Mouse (Mus musculus) heart, postnatal 10 days (tissue): ENCODE results near the gene Syt16. TPM values are rescaled to one million over a fixed set of nuclear protein-coding genes. Genes with fewer than 3 reads are reported as not detected.
A peak's percentile ranks its signal among the peaks of the same experiment; 100 is the strongest.

ENCODE experiments used
- DNase-seq, 2 experiments: peaks; one replicate each; pipeline ENCODE4 v3.0.0; 2021
- intact Hi-C: fragments of 180-260 bp; cut with DNase I; formaldehyde crosslinking; loops from one replicate; pipeline ENCODE4 v1.15.1; 2025
- total RNA-seq, 2 experiments: library from RNA; stranded (reverse); gene quantifications; 2 replicates each; pipeline ENCODE4 v1.2.3; 2021

Syt16 gene
- total RNA-seq, 2 experiments from 2014 or later, result not detected

- intact Hi-C loops, result no loop called here
- no peak for DNase-seq
Observed at GRCm38 (mm10) chr12:74296374-74296773, 298.9 kb downstream of the Syt16 start.

GRCm38 (mm10) chr12:74301559-74301958, 304.1 kb downstream of the Syt16 start:
- no peak for DNase-seq
- intact Hi-C loops, result no loop called here

GRCm38 (mm10) chr12:74303418-74304294, 306.2 kb downstream of the Syt16 start:
- intact Hi-C loops, result no loop called here
- DNase-seq, result no peak

GRCm38 (mm10) chr12:74312611-74313010, 315.1 kb downstream of the Syt16 start:
- intact Hi-C loops, result no loop called here
- DNase-seq, result no peak

- DNase-seq, result no peak
- intact Hi-C loops, result no loop called here
Observed at GRCm38 (mm10) chr12:74315221-74315620, 317.8 kb downstream of the Syt16 start.

GRCm38 (mm10) chr12:74316344-74316973, 319.0 kb downstream of the Syt16 start, which contains the start of gene Gm11042:
TSS of gene Gm11042 (minus strand) at chr12:74316394.
- peak; percentile 9 to 15 for DNase-seq
- intact Hi-C loops, result no loop called here

- DNase-seq, result peak; percentile 74 to 80
- intact Hi-C loops, result no loop called here
Observed at GRCm38 (mm10) chr12:74316989-74317759, 319.7 kb downstream of the Syt16 start.

GRCm38 (mm10) chr12:74320318-74320717, 322.9 kb downstream of the Syt16 start:
- intact Hi-C loops, result loop anchor here (5.0 kb wide), 1 partner anchor 1067 kb away; no protein-coding TSS in a partner anchor
- peak; percentile 71 to 85 for DNase-seq

GRCm38 (mm10) chr12:74321981-74322380, 324.5 kb downstream of the Syt16 start:
- intact Hi-C loops, result loop anchor here (5.0 kb wide), 1 partner anchor 1065 kb away; no protein-coding TSS in a partner anchor
- DNase-seq, result no peak

Other genes starting within 250 kb of the Syt16 start
- gene Hif1a, start 96.3 kb upstream of the Syt16 start, total RNA-seq, result 100 to 1,000 TPM in 1 of 2 experiments, 10 to 100 TPM in 1; 95.2 to 111 TPM
- 1 to 10 TPM; 5.6 to 8.4 TPM for gene Gm49321, start 60.0 kb upstream of the Syt16 start, total RNA-seq
- gene Snapc1, start 33.2 kb upstream of the Syt16 start, total RNA-seq, result 10 to 100 TPM in 1 of 2 experiments, 1 to 10 TPM in 1; 6.6 to 12.1 TPM